Mouse (Mus musculus) gastrocnemius, adult 18-20 months (tissue): ENCODE data around the gene Ttc28. TPM values are rescaled to one million over a fixed set of nuclear protein-coding genes. Genes with fewer than 3 reads are reported as not detected.

ENCODE experiments used
- DNase-seq: peaks from one replicate; pipeline ENCODE4 v3.0.0; 2021; ENCODE audit warnings: low spot score
- total RNA-seq, 2 experiments: library from RNA; stranded (reverse); gene quantifications; 2 replicates each; pipeline ENCODE4 v1.2.3; 2021

Ttc28 gene
- total RNA-seq, 2 experiments from 2014 or later, result 12.3 to 13.2 TPM

- DNase-seq, result no peak
Measured at GRCm38 (mm10) chr5:111270246-111271002, 390.8 kb downstream of the Ttc28 start.

GRCm38 (mm10) chr5:111273589-111273988 lies 394.0 kb downstream of the Ttc28 start:
- DNase-seq, result peak; percentile 89

GRCm38 (mm10) chr5:111274948-111275347 lies 395.3 kb downstream of the Ttc28 start:
- DNase-seq, result no peak

GRCm38 (mm10) chr5:111284420-111285175 lies 405.0 kb downstream of the Ttc28 start:
- no peak for DNase-seq

- DNase-seq, result no peak
Measured at GRCm38 (mm10) chr5:111287571-111287970, 408.0 kb downstream of the Ttc28 start.

- no peak for DNase-seq
Measured at GRCm38 (mm10) chr5:111288486-111288885, 408.9 kb downstream of the Ttc28 start.

GRCm38 (mm10) chr5:111290071-111290470 lies 410.5 kb downstream of the Ttc28 start:
- DNase-seq, result no peak

GRCm38 (mm10) chr5:111291639-111292038 lies 412.0 kb downstream of the Ttc28 start:
- DNase-seq, result no peak

GRCm38 (mm10) chr5:111297801-111298200 lies 418.2 kb downstream of the Ttc28 start:
- no peak for DNase-seq

- no peak for DNase-seq
Measured at GRCm38 (mm10) chr5:111298706-111299105, 419.1 kb downstream of the Ttc28 start.

GRCm38 (mm10) chr5:111300776-111301175 lies 421.2 kb downstream of the Ttc28 start:
- no peak for DNase-seq

- DNase-seq, result no peak
Measured at GRCm38 (mm10) chr5:111301736-111302135, 422.1 kb downstream of the Ttc28 start.

- no peak for DNase-seq
Measured at GRCm38 (mm10) chr5:111304730-111305129, 425.1 kb downstream of the Ttc28 start.

- DNase-seq, result no peak
Measured at GRCm38 (mm10) chr5:111310185-111310584, 430.6 kb downstream of the Ttc28 start.

- no peak for DNase-seq
Measured at GRCm38 (mm10) chr5:111313833-111314232, 434.2 kb downstream of the Ttc28 start.

- DNase-seq, result no peak
Measured at GRCm38 (mm10) chr5:111315061-111315460, 435.5 kb downstream of the Ttc28 start.

GRCm38 (mm10) chr5:111317526-111317925 lies 437.9 kb downstream of the Ttc28 start:
- no peak for DNase-seq

GRCm38 (mm10) chr5:111318946-111319345 lies 439.3 kb downstream of the Ttc28 start:
- DNase-seq, result no peak

GRCm38 (mm10) chr5:111325813-111326212 lies 446.2 kb downstream of the Ttc28 start:
- DNase-seq, result no peak

- no peak for DNase-seq
Measured at GRCm38 (mm10) chr5:111327420-111327819, 447.8 kb downstream of the Ttc28 start.

GRCm38 (mm10) chr5:111329782-111330416 lies 450.3 kb downstream of the Ttc28 start:
- no peak for DNase-seq

- peak; percentile 98 for DNase-seq
Measured at GRCm38 (mm10) chr5:111330417-111331098, 451.0 kb downstream of the Ttc28 start, which contains the start of gene Pitpnb. TSS of gene Pitpnb (plus strand) at chr5:111330763.
